Mouse (Mus musculus) stomach, embryonic 16.5 days (tissue): Measurements from ENCODE around the gene Ints7. TPM values are rescaled to one million over a fixed set of nuclear protein-coding genes. Genes with fewer than 3 reads are reported as not detected.

ENCODE experiments used
- polyA plus RNA-seq: library from polyadenylated mRNA; unstranded; fragments of >200 nt; fragmentation: Nextera tagmentation; extraction: Ambion mirVana; gene quantifications from 2 replicates; pipeline ENCODE4 v1.2.1, GENCODE M21; 2015

The Ints7 gene
- polyA plus RNA-seq, 1 experiment from 2014 or later: 46.1 TPM

Other genes starting within 250 kb of the Ints7 start
- 18.2 and 18.3 TPM in 2 replicates for gene Tmem206, start 249.7 kb upstream of the Ints7 start, polyA plus RNA-seq
- 13.9 and 14.7 TPM in 2 replicates for gene Ppp2r5a, start 172.4 kb upstream of the Ints7 start, polyA plus RNA-seq
- gene Dtl, start 92 bp upstream of the Ints7 start, polyA plus RNA-seq: 37.6 and 39.9 TPM in 2 replicates
- 11.2 and 12.4 TPM in 2 replicates for gene Lpgat1, start 142.2 kb downstream of the Ints7 start, polyA plus RNA-seq
- 32.1 and 34.0 TPM in 2 replicates for gene Nek2, start 245.8 kb downstream of the Ints7 start, polyA plus RNA-seq